In the genomic region with DNA sequence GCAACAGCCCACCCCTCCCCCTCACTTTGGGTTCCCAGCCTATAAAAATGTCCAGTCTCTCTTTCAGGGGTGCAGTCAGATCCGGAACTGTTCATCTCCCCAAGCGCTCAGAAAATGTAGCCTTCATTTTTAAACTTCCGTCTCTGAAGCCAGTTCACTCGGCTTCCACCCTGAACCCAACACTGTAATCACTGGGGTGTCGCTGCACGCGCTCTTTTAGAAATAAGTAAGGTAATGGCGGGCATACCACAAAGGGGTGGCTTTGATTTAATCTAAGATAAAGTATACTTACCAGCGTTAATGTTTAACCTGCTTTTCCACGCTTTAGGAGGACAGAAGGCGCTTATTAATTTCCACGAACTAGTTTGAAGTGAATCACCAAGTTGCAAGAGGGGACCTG, we compare ENCODE assay signal across 22 mouse cellular contexts. TPM values are rescaled to one million over a fixed set of nuclear protein-coding genes. Genes with fewer than 3 reads are reported as not detected.
A peak's percentile ranks its signal among the peaks of the same experiment; 100 is the strongest.
DNase-seq lines count a peak whose midpoint lies in the region; ATAC-seq lines count a peak whose summit lies in the region.
"Had no signal": no experiment of that assay in that cellular context is flagged by ENCODE, and none has a peak within 500 bp of the region (broad histone marks: within the 10 kb centered on the region; RNA-seq: fewer than 3 reads in every experiment).

No protein-coding gene starts in this region.

- H3K4me3 ChIP-seq in heart, embryonic 10.5 days, result no peak overlapping the region
- no peak overlapping the region for H3K4me3 ChIP-seq in kidney, embryonic 15.5 days (replicated peaks)
- no peak overlapping the region for H3K4me3 ChIP-seq in lung, embryonic 15.5 days
- no peak overlapping the region for H3K4me3 ChIP-seq in stomach, embryonic 16.5 days (replicated peaks; ENCODE audit: low read length)
- H3K4me3 ChIP-seq in hindbrain, embryonic 11.5 days (ENCODE audit: low read depth, low read length), result no peak overlapping the region
- H3K4me3 ChIP-seq: embryonic facial prominence, embryonic 12.5 days; forebrain, embryonic 15.5 days; heart, embryonic 15.5 days had no signal

- H3K27ac ChIP-seq in heart, embryonic 10.5 days, result no peak overlapping the region
- peak overlapping the region; percentile 82 for H3K27ac ChIP-seq in kidney, embryonic 15.5 days
- peak overlapping the region; percentile 54 for H3K27ac ChIP-seq in lung, embryonic 15.5 days
- peak overlapping the region; percentile 78 for H3K27ac ChIP-seq in stomach, embryonic 16.5 days (ENCODE audit: low read length)
- H3K27ac ChIP-seq in hindbrain, embryonic 11.5 days (ENCODE audit: low read depth, low read length), result no peak overlapping the region
- H3K27ac ChIP-seq: embryonic facial prominence, embryonic 12.5 days; forebrain, embryonic 15.5 days; heart, embryonic 15.5 days had no signal

- ATAC-seq in kidney, embryonic 15.5 days (replicated peaks; ENCODE audit: low FRiP score), result no peak
- ATAC-seq in lung, embryonic 15.5 days (ENCODE audit: borderline replicate concordance, extremely low read depth, low FRiP score, low TSS enrichment), result no peak
- ATAC-seq in stomach, embryonic 16.5 days (ENCODE audit: insufficient read depth, low FRiP score), result no peak
- ATAC-seq in hindbrain, embryonic 11.5 days (ENCODE audit: low FRiP score), result no peak
- ATAC-seq: CD4-positive, CD25-positive, alpha-beta regulatory T cell, adult 4 months; forebrain, embryonic 15.5 days had no signal

- H3K27me3 ChIP-seq in heart, embryonic 10.5 days (ENCODE audit: insufficient read depth, poor library complexity, severe bottlenecking), result no peaks in the 10 kb centered on the region
- no peaks in the 10 kb centered on the region for H3K27me3 ChIP-seq in kidney, embryonic 15.5 days
- H3K27me3 ChIP-seq in lung, embryonic 15.5 days, result no peaks in the 10 kb centered on the region
- H3K27me3 ChIP-seq in stomach, embryonic 16.5 days (ENCODE audit: control insufficient read depth, insufficient read depth, low read length), result no peaks in the 10 kb centered on the region
- no peaks in the 10 kb centered on the region for H3K27me3 ChIP-seq in hindbrain, embryonic 11.5 days (ENCODE audit: control insufficient read depth, insufficient read depth, low read length)
- H3K27me3 ChIP-seq: embryonic facial prominence, embryonic 12.5 days; forebrain, embryonic 15.5 days; heart, embryonic 15.5 days had no signal

- DNase-seq in heart, embryonic 10.5 days (ENCODE audit: low spot score), result peak; percentile 36
- DNase-seq in heart, adult 9 months (ENCODE audit: low spot score in 2 of 2), result no peak
- DNase-seq in kidney, postnatal 14 days, result no peak
- DNase-seq in lung, adult 18-20 months, result no peak
- DNase-seq in hindbrain, embryonic 11.5 days (ENCODE audit: low spot score), result no peak
- DNase-seq: adrenal gland, adult 8-10 months; adrenal gland, postnatal 36 days; B cell, adult 2 months; cerebellum, adult 2 months; cerebellum, postnatal 14 days; gastrocnemius, postnatal 36 days; heart, adult 11 months; heart, postnatal 14 days had no signal

- WGBS in heart, embryonic 10.5 days, result 88% methylated on average over 12 of the region's 12 CpGs
- 77% methylated on average over 12 of the region's 12 CpGs for WGBS in kidney, embryonic 15.5 days
- 71% methylated on average over 12 of the region's 12 CpGs for WGBS in lung, embryonic 15.5 days
- 69% methylated on average over 12 of the region's 12 CpGs for WGBS in stomach, embryonic 16.5 days
- WGBS in hindbrain, embryonic 11.5 days, result 95% methylated on average over 12 of the region's 12 CpGs

- H3K4me1 ChIP-seq in heart, embryonic 10.5 days, result no peaks in the 10 kb centered on the region
- peaks cover 11% of the 10 kb centered on the region; the same call in 1 of the 2 replicates for H3K4me1 ChIP-seq in kidney, embryonic 15.5 days
- no peaks in the 10 kb centered on the region for H3K4me1 ChIP-seq in lung, embryonic 15.5 days
- H3K4me1 ChIP-seq in stomach, embryonic 16.5 days (ENCODE audit: control insufficient read depth, insufficient read depth, low read length), result 0 out of 2 replicates have a peak, but pooled peaks cover 3% of the 10 kb centered on the region
- no peaks in the 10 kb centered on the region for H3K4me1 ChIP-seq in hindbrain, embryonic 11.5 days (replicated peaks; ENCODE audit: control insufficient read depth, insufficient read depth, low read length)
- H3K4me1 ChIP-seq: embryonic facial prominence, embryonic 12.5 days; heart, embryonic 15.5 days had no signal

- no peaks in the 10 kb centered on the region for H3K36me3 ChIP-seq in heart, embryonic 10.5 days
- no peaks in the 10 kb centered on the region for H3K36me3 ChIP-seq in kidney, embryonic 15.5 days
- no peaks in the 10 kb centered on the region for H3K36me3 ChIP-seq in lung, embryonic 15.5 days
- no peaks in the 10 kb centered on the region for H3K36me3 ChIP-seq in stomach, embryonic 16.5 days (ENCODE audit: control insufficient read depth, insufficient read depth, low read length)
- H3K36me3 ChIP-seq in hindbrain, embryonic 11.5 days (ENCODE audit: control insufficient read depth, insufficient read depth, low read length), result no peaks in the 10 kb centered on the region
- H3K36me3 ChIP-seq: embryonic facial prominence, embryonic 12.5 days; forebrain, embryonic 15.5 days; G1E; heart, embryonic 15.5 days had no signal

- H3K4me2 ChIP-seq in kidney, embryonic 15.5 days, result peak overlapping the region; percentile 27
- H3K4me2 ChIP-seq in lung, embryonic 15.5 days, result peak overlapping the region; percentile 3; the same call in 1 of the 2 replicates
- peak overlapping the region; percentile 27; the same call in 1 of the 2 replicates for H3K4me2 ChIP-seq in stomach, embryonic 16.5 days (ENCODE audit: low read depth, low read length)
- H3K4me2 ChIP-seq in hindbrain, embryonic 11.5 days (replicated peaks; ENCODE audit: low read depth, low read length), result no peak overlapping the region
- H3K4me2 ChIP-seq: embryonic facial prominence, embryonic 12.5 days; forebrain, embryonic 15.5 days; heart, embryonic 11.5 days; heart, embryonic 15.5 days had no signal

- no peaks in the 10 kb centered on the region for H3K9me3 ChIP-seq in heart, embryonic 10.5 days
- peaks cover 9% of the 10 kb centered on the region; the same call in 1 of the 2 replicates for H3K9me3 ChIP-seq in kidney, embryonic 15.5 days (replicated peaks)
- no peaks in the 10 kb centered on the region; the same call in 1 of the 2 replicates for H3K9me3 ChIP-seq in lung, embryonic 15.5 days
- peaks cover 3% of the 10 kb centered on the region; the same call in 1 of the 2 replicates for H3K9me3 ChIP-seq in stomach, embryonic 16.5 days (replicated peaks; ENCODE audit: control insufficient read depth, low read length)
- H3K9me3 ChIP-seq in hindbrain, embryonic 11.5 days (ENCODE audit: control insufficient read depth, low read length), result no peaks in the 10 kb centered on the region
- H3K9me3 ChIP-seq: embryonic facial prominence, embryonic 12.5 days; forebrain, embryonic 15.5 days; heart, embryonic 15.5 days had no signal

- no peak overlapping the region for H3K9ac ChIP-seq in kidney, embryonic 15.5 days
- H3K9ac ChIP-seq in lung, embryonic 15.5 days, result no peak overlapping the region
- H3K9ac ChIP-seq in stomach, embryonic 16.5 days (ENCODE audit: low read length), result no peak overlapping the region
- H3K9ac ChIP-seq in hindbrain, embryonic 11.5 days (ENCODE audit: low read depth, low read length), result no peak overlapping the region
- H3K9ac ChIP-seq: embryonic facial prominence, embryonic 12.5 days; forebrain, embryonic 15.5 days; heart, embryonic 15.5 days had no signal

RNA-seq across cellular contexts. Expression of gene Cygb, which starts 59.9 kb away (rescaled TPM):
- polyA plus RNA-seq in heart, embryonic 10.5 days (2016; fragmentation: Nextera tagmentation; extraction: Ambion mirVana), result 1.0 and 2.8 TPM in 2 replicates
- polyA plus RNA-seq in kidney, embryonic 15.5 days (2015; fragmentation: Nextera tagmentation; extraction: Ambion mirVana), result 13.7 and 16.0 TPM in 2 replicates
- 11.2 and 11.9 TPM in 2 replicates for polyA plus RNA-seq in lung, embryonic 15.5 days (2015; fragmentation: Nextera tagmentation; extraction: Ambion mirVana)
- polyA plus RNA-seq in stomach, embryonic 16.5 days (2015; fragmentation: Nextera tagmentation; extraction: Ambion mirVana), result 19.6 and 24.8 TPM in 2 replicates
- polyA plus RNA-seq in hindbrain, embryonic 11.5 days (2014; fragmentation: Nextera tagmentation; extraction: Ambion mirVana), result 2.4 and 2.8 TPM in 2 replicates
- polyA plus RNA-seq: CD4-positive, CD25-positive, alpha-beta regulatory T cell, adult 4 months had no signal

Comparison
In these comparisons a context has a peak if more than half of its experiments do, and no peak if none do; other contexts are left out.
1. H3K27ac ChIP-seq: peak in kidney, embryonic 15.5 days (single experiment), lung, embryonic 15.5 days (single experiment) and stomach, embryonic 16.5 days (single experiment); none in heart, embryonic 10.5 days (single experiment) and hindbrain, embryonic 11.5 days (single experiment).